12 mouse cellular contexts compared by ENCODE assay signal in genomic region chr3:95319110-95319509, GRCm38 (mm10). TPM values are rescaled to one million over a fixed set of nuclear protein-coding genes. Genes with fewer than 3 reads are reported as not detected.
A peak's percentile ranks its signal among the peaks of the same experiment; 100 is the strongest.
DNase-seq lines count a peak whose midpoint lies in the region; ATAC-seq and TF ChIP-seq lines count a peak whose summit lies in the region.
"Had no signal": no experiment of that assay in that cellular context is flagged by ENCODE, and none has a peak within 500 bp of the region (broad histone marks: within the 10 kb centered on the region; RNA-seq: fewer than 3 reads in every experiment).

No protein-coding gene starts in this region.

- no peaks in the 10 kb centered on the region for H3K27me3 ChIP-seq in heart, embryonic 15.5 days
- no peaks in the 10 kb centered on the region for H3K27me3 ChIP-seq in lung, embryonic 16.5 days (ENCODE audit: control insufficient read depth, insufficient read depth, low read depth, low read length)
- H3K27me3 ChIP-seq in heart, embryonic 16.5 days (ENCODE audit: control insufficient read depth, insufficient read depth, low read length): no peaks in the 10 kb centered on the region
- H3K27me3 ChIP-seq in liver, embryonic 15.5 days: no peaks in the 10 kb centered on the region
- no peaks in the 10 kb centered on the region for H3K27me3 ChIP-seq in cerebellum, adult 2 months (ENCODE audit: control insufficient read depth, insufficient read depth, low read length)

- H3K9me3 ChIP-seq in heart, embryonic 15.5 days (replicated peaks): no peaks in the 10 kb centered on the region
- no peaks in the 10 kb centered on the region for H3K9me3 ChIP-seq in lung, embryonic 16.5 days (ENCODE audit: control insufficient read depth, low read length)
- no peaks in the 10 kb centered on the region for H3K9me3 ChIP-seq in heart, embryonic 16.5 days (replicated peaks; ENCODE audit: control insufficient read depth, low read length)
- no peaks in the 10 kb centered on the region for H3K9me3 ChIP-seq in liver, embryonic 15.5 days (replicated peaks)
- H3K9me3 ChIP-seq: limb, embryonic 10.5 days had no signal

- H3K4me2 ChIP-seq in heart, embryonic 15.5 days: no peak overlapping the region
- peak overlapping the region; percentile 39; the same call in 1 of the 2 replicates for H3K4me2 ChIP-seq in lung, embryonic 16.5 days (ENCODE audit: low read depth, low read length)
- no peak overlapping the region for H3K4me2 ChIP-seq in heart, embryonic 16.5 days (ENCODE audit: low read depth, low read length)
- H3K4me2 ChIP-seq in liver, embryonic 15.5 days: peak overlapping the region; percentile 98

- WGBS in heart, embryonic 15.5 days: 48% methylated on average over 2 of the region's 2 CpGs
- WGBS in lung, embryonic 16.5 days: 39% methylated on average over 2 of the region's 2 CpGs
- WGBS in lung, adult 2 months: 40% methylated on average over 2 of the region's 2 CpGs
- WGBS in heart, embryonic 16.5 days: 36% methylated on average over 2 of the region's 2 CpGs
- WGBS in liver, embryonic 15.5 days (ENCODE audit: insufficient replicate concordance): 38% methylated on average over 2 of the region's 2 CpGs
- 70% methylated on average over 2 of the region's 2 CpGs for WGBS in cerebellum, adult 2 months

- ATAC-seq in heart, embryonic 15.5 days (replicated peaks; ENCODE audit: insufficient number of reproducible peaks, insufficient read depth, low FRiP score, low read depth): no peak
- no peak for ATAC-seq in lung, embryonic 16.5 days (ENCODE audit: low read depth)
- ATAC-seq in heart, embryonic 16.5 days (replicated peaks; ENCODE audit: extremely low read depth, insufficient read depth, low FRiP score): no peak
- ATAC-seq in liver, embryonic 15.5 days (ENCODE audit: insufficient read depth): no peak
- ATAC-seq: forebrain, embryonic 14.5 days had no signal

- H3K4me3 ChIP-seq in heart, embryonic 15.5 days: no peak overlapping the region
- no peak overlapping the region for H3K4me3 ChIP-seq in lung, embryonic 16.5 days (ENCODE audit: low read length)
- H3K4me3 ChIP-seq in lung, adult 2 months (replicated peaks; ENCODE audit: extremely low read depth, low read depth, low read length): no peak overlapping the region
- no peak overlapping the region for H3K4me3 ChIP-seq in heart, embryonic 16.5 days (ENCODE audit: low read length)
- 0 out of 2 replicates have a peak overlapping the region, but pooled peaks have one; percentile 7 for H3K4me3 ChIP-seq in liver, embryonic 15.5 days (replicated peaks)
- no peak overlapping the region for H3K4me3 ChIP-seq in cerebellum, adult 2 months (replicated peaks; ENCODE audit: insufficient read depth, low read depth, low read length)
- H3K4me3 ChIP-seq: limb, embryonic 10.5 days had no signal

- no peak for TF ChIP-seq CTCF in lung, adult 2 months (IDR thresholded peaks at IDR 0.05; ENCODE audit: insufficient read depth, low read length)
- no peak for TF ChIP-seq CTCF in cerebellum, adult 2 months (IDR thresholded peaks at IDR 0.05; ENCODE audit: borderline replicate concordance, insufficient read depth, low read depth, low read length)

- H3K4me1 ChIP-seq in heart, embryonic 15.5 days (replicated peaks): peaks cover 37% of the 10 kb centered on the region
- H3K4me1 ChIP-seq in lung, embryonic 16.5 days (replicated peaks; ENCODE audit: control insufficient read depth, insufficient read depth, low read length): peaks cover 32% of the 10 kb centered on the region
- H3K4me1 ChIP-seq in lung, adult 2 months (ENCODE audit: control insufficient read depth, insufficient read depth, low read length): peaks cover 19% of the 10 kb centered on the region
- H3K4me1 ChIP-seq in heart, embryonic 16.5 days (ENCODE audit: control insufficient read depth, insufficient read depth, low read length): peaks cover 35% of the 10 kb centered on the region
- peaks cover 69% of the 10 kb centered on the region for H3K4me1 ChIP-seq in liver, embryonic 15.5 days (replicated peaks)
- peaks cover 7% of the 10 kb centered on the region; the same call in 1 of the 2 replicates for H3K4me1 ChIP-seq in cerebellum, adult 2 months (ENCODE audit: control insufficient read depth, insufficient read depth, low read length)

- no peak overlapping the region for H3K9ac ChIP-seq in heart, embryonic 15.5 days
- H3K9ac ChIP-seq in lung, embryonic 16.5 days (ENCODE audit: low read length): no peak overlapping the region
- peak overlapping the region; percentile 49 for H3K9ac ChIP-seq in heart, embryonic 16.5 days (ENCODE audit: low read length)
- peak overlapping the region; percentile 17; the same call in 1 of the 2 replicates for H3K9ac ChIP-seq in liver, embryonic 15.5 days

- TF ChIP-seq POLR2A in lung, adult 2 months (IDR thresholded peaks at IDR 0.05; ENCODE audit: borderline replicate concordance, extremely low read depth, low read depth, low read length): no peak
- TF ChIP-seq POLR2A in cerebellum, adult 2 months (IDR thresholded peaks at IDR 0.05; ENCODE audit: borderline replicate concordance, insufficient read depth, low read length): no peak

- no peak for DNase-seq in heart, adult 9 months (ENCODE audit: low spot score in 2 of 2)
- no peak for DNase-seq in lung, adult 2 months
- no peak for DNase-seq in cerebellum, adult 2 months
- DNase-seq: cerebellum, adult 18-20 months; gastrocnemius, postnatal 14 days; thymus, adult 18-20 months had no signal

- H3K27ac ChIP-seq in heart, embryonic 15.5 days: peak overlapping the region; percentile 71
- H3K27ac ChIP-seq in lung, embryonic 16.5 days (ENCODE audit: low read length): peak overlapping the region; percentile 80
- peak overlapping the region; percentile 76 for H3K27ac ChIP-seq in heart, embryonic 16.5 days (ENCODE audit: low read length)
- H3K27ac ChIP-seq in liver, embryonic 15.5 days (replicated peaks): peak overlapping the region; percentile 72
- H3K27ac ChIP-seq in cerebellum, adult 2 months (ENCODE audit: insufficient read depth, low read length): no peak overlapping the region
- H3K27ac ChIP-seq: limb, embryonic 10.5 days had no signal

- peaks cover 40% of the 10 kb centered on the region for H3K36me3 ChIP-seq in heart, embryonic 15.5 days
- peaks cover 34% of the 10 kb centered on the region for H3K36me3 ChIP-seq in lung, embryonic 16.5 days (ENCODE audit: control insufficient read depth, insufficient read depth, low read length)
- H3K36me3 ChIP-seq in heart, embryonic 16.5 days (ENCODE audit: control insufficient read depth, insufficient read depth): peaks cover 42% of the 10 kb centered on the region
- peaks cover 45% of the 10 kb centered on the region for H3K36me3 ChIP-seq in liver, embryonic 15.5 days (replicated peaks)

RNA-seq across cellular contexts. Expression of gene Cers2, which starts 4.5 kb away (rescaled TPM):
- 120 and 139 TPM in 2 replicates for polyA plus RNA-seq in heart, embryonic 15.5 days (2015; fragmentation: Nextera tagmentation; extraction: Ambion mirVana)
- 221 and 230 TPM in 2 replicates for polyA plus RNA-seq in lung, embryonic 16.5 days (2015; fragmentation: Nextera tagmentation; extraction: Ambion mirVana)
- 158 and 181 TPM in 2 replicates for polyA plus RNA-seq in lung, adult 2 months (2012; rRNA removed)
- polyA plus RNA-seq in heart, embryonic 16.5 days (2015; fragmentation: Nextera tagmentation; extraction: Ambion mirVana): 139 and 145 TPM in 2 replicates
- polyA plus RNA-seq in liver, embryonic 15.5 days (2015; fragmentation: Nextera tagmentation; extraction: Ambion mirVana): 110 and 114 TPM in 2 replicates
- polyA plus RNA-seq in cerebellum, adult 2 months (2012; rRNA removed): 133 and 142 TPM in 2 replicates

RNA-seq across cellular contexts. Expression of gene Anxa9, which starts 12.1 kb away (rescaled TPM):
- 0.64 and 1.2 TPM in 2 replicates for polyA plus RNA-seq in heart, embryonic 15.5 days (2015; fragmentation: Nextera tagmentation; extraction: Ambion mirVana)
- 1.7 and 2.0 TPM in 2 replicates for polyA plus RNA-seq in lung, embryonic 16.5 days (2015; fragmentation: Nextera tagmentation; extraction: Ambion mirVana)
- polyA plus RNA-seq in lung, adult 2 months (2012; rRNA removed): 4.7 and 16.7 TPM in 2 replicates
- 0.60 and 0.79 TPM in 2 replicates for polyA plus RNA-seq in heart, embryonic 16.5 days (2015; fragmentation: Nextera tagmentation; extraction: Ambion mirVana)
- polyA plus RNA-seq in liver, embryonic 15.5 days (2015; fragmentation: Nextera tagmentation; extraction: Ambion mirVana): 2.1 and 2.8 TPM in 2 replicates
- 1.2 and 1.5 TPM in 2 replicates for polyA plus RNA-seq in cerebellum, adult 2 months (2012; rRNA removed)

RNA-seq across cellular contexts. Expression of gene Prune1, which starts 37.2 kb away (rescaled TPM):
- 23.8 and 26.5 TPM in 2 replicates for polyA plus RNA-seq in heart, embryonic 15.5 days (2015; fragmentation: Nextera tagmentation; extraction: Ambion mirVana)
- 23.2 and 23.9 TPM in 2 replicates for polyA plus RNA-seq in lung, embryonic 16.5 days (2015; fragmentation: Nextera tagmentation; extraction: Ambion mirVana)
- polyA plus RNA-seq in lung, adult 2 months (2012; rRNA removed): 13.4 and 24.2 TPM in 2 replicates
- 28.1 and 31.4 TPM in 2 replicates for polyA plus RNA-seq in heart, embryonic 16.5 days (2015; fragmentation: Nextera tagmentation; extraction: Ambion mirVana)
- polyA plus RNA-seq in liver, embryonic 15.5 days (2015; fragmentation: Nextera tagmentation; extraction: Ambion mirVana): 9.0 and 9.5 TPM in 2 replicates
- 43.2 and 47.6 TPM in 2 replicates for polyA plus RNA-seq in cerebellum, adult 2 months (2012; rRNA removed)

RNA-seq across cellular contexts. Expression of gene Setdb1, which starts 37.9 kb away (rescaled TPM):
- 16.7 and 22.4 TPM in 2 replicates for polyA plus RNA-seq in heart, embryonic 15.5 days (2015; fragmentation: Nextera tagmentation; extraction: Ambion mirVana)
- 35.4 and 38.4 TPM in 2 replicates for polyA plus RNA-seq in lung, embryonic 16.5 days (2015; fragmentation: Nextera tagmentation; extraction: Ambion mirVana)
- polyA plus RNA-seq in lung, adult 2 months (2012; rRNA removed): 10.7 and 14.7 TPM in 2 replicates
- polyA plus RNA-seq in heart, embryonic 16.5 days (2015; fragmentation: Nextera tagmentation; extraction: Ambion mirVana): 20.1 and 21.5 TPM in 2 replicates
- 12.0 and 12.9 TPM in 2 replicates for polyA plus RNA-seq in liver, embryonic 15.5 days (2015; fragmentation: Nextera tagmentation; extraction: Ambion mirVana)
- polyA plus RNA-seq in cerebellum, adult 2 months (2012; rRNA removed): 36.5 and 38.0 TPM in 2 replicates

RNA-seq across cellular contexts. Expression of gene Mindy1, which starts 38.0 kb away (rescaled TPM):
- 24.7 and 27.6 TPM in 2 replicates for polyA plus RNA-seq in heart, embryonic 15.5 days (2015; fragmentation: Nextera tagmentation; extraction: Ambion mirVana)
- 41.0 and 47.0 TPM in 2 replicates for polyA plus RNA-seq in lung, embryonic 16.5 days (2015; fragmentation: Nextera tagmentation; extraction: Ambion mirVana)
- 89.1 and 95.2 TPM in 2 replicates for polyA plus RNA-seq in lung, adult 2 months (2012; rRNA removed)
- polyA plus RNA-seq in heart, embryonic 16.5 days (2015; fragmentation: Nextera tagmentation; extraction: Ambion mirVana): 24.7 and 28.2 TPM in 2 replicates
- polyA plus RNA-seq in liver, embryonic 15.5 days (2015; fragmentation: Nextera tagmentation; extraction: Ambion mirVana): 18.8 and 20.9 TPM in 2 replicates
- 96.8 and 103 TPM in 2 replicates for polyA plus RNA-seq in cerebellum, adult 2 months (2012; rRNA removed)

Comparison
In these comparisons a context has a peak if more than half of its experiments do, and no peak if none do; other contexts are left out.
1. H3K9ac ChIP-seq: peak in heart, embryonic 16.5 days (single experiment) and liver, embryonic 15.5 days (single experiment); none in heart, embryonic 15.5 days (single experiment) and lung, embryonic 16.5 days (single experiment).
2. H3K4me2 ChIP-seq: peak in lung, embryonic 16.5 days (single experiment) and liver, embryonic 15.5 days (single experiment); none in heart, embryonic 15.5 days (single experiment) and heart, embryonic 16.5 days (single experiment).